Mouse (Mus musculus) cerebellum, adult 2 months (tissue): ENCODE measurements at regions not wholly inside any gene's neighbourhood (a gene's known extent, or its start where the extent isn't known, plus 50 kb on each side); places are given as distances from the start of the nearest gene placed in this dataset.

Source experiments
- CTCF ChIP-seq: fragments of 200-500 bp; IDR thresholded peaks from 2 replicates; pipeline ENCODE4 v1.5.1; 2011; ENCODE audit warnings: low read depth, mild to moderate bottlenecking, control low read depth, low read length, moderate library complexity, borderline replicate concordance; ENCODE audit not compliant: insufficient read depth
- POLR2A ChIP-seq: fragments of 200-500 bp; IDR thresholded peaks from 2 replicates; pipeline ENCODE4 v1.6.1; 2011; ENCODE audit warnings: low read length, control low read depth, borderline replicate concordance; ENCODE audit not compliant: insufficient read depth

DNA sequence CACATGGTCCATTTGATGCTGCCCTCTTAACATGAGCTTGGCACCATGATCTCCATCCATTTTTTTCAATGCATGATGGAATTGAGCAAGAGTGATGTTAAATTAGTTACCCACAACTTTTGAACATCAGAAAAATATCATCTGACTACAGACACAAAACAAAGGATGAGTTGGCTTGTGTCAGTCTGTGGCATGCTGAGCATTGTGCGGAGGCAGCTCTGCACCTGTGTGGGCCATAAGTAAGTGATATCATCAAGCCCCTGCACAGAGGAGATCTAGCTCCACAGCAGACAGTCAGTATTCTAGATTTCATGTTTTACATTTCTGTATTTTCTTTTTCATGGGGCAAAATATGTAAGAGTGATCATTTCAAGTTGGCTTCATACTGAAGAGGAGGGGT, 962.8 kb downstream of the Slc4a3 start:
- TF ChIP-seq CTCF (no peak), POLR2A (no peak)
